Mouse (Mus musculus) subcutaneous adipose tissue, adult 2 months (tissue): ENCODE results near the gene Fads2. TPM values are rescaled to one million over a fixed set of nuclear protein-coding genes. Genes with fewer than 3 reads are reported as not detected.

Source experiments
- polyA plus RNA-seq: library from polyadenylated mRNA; depleted of rRNA; stranded (reverse); fragments of >200 nt; gene quantifications from 2 replicates; pipeline ENCODE4 v1.2.3, GENCODE M21; 2012; ENCODE audit warnings: low replicate concordance; rRNA removed

Gene Fads2
- 27.4 and 79.0 TPM in 2 replicates for polyA plus RNA-seq

GRCm38 (mm10) chr19:10101341-10102053 lies at the start of gene Fads2:
Fads2 (minus strand) TSS chr19:10101746.

GRCm38 (mm10) chr19:10041388-10042148 lies 60.0 kb downstream of the Fads2 start, which contains the start of gene Fads3:
Fads3 (plus strand) TSS chr19:10041569.

Other genes starting within 250 kb of the Fads2 start
- gene Incenp, start 202.2 kb downstream of the Fads2 start, polyA plus RNA-seq: 5.6 and 19.3 TPM in 2 replicates
- 2,651 and 3,085 TPM in 2 replicates for gene Fth1, start 121.1 kb downstream of the Fads2 start, polyA plus RNA-seq
- 1.4 and 2.2 TPM in 2 replicates for gene Best1, start 100.1 kb downstream of the Fads2 start, polyA plus RNA-seq
- 43.1 and 45.3 TPM in 2 replicates for gene Rab3il1, start 100.1 kb downstream of the Fads2 start, polyA plus RNA-seq
- gene Fads3, start 60.2 kb downstream of the Fads2 start, polyA plus RNA-seq: 321 and 1,478 TPM in 2 replicates
- 38.6 and 77.2 TPM in 2 replicates for gene Fads1, start 81.1 kb upstream of the Fads2 start, polyA plus RNA-seq
- 93.3 and 125 TPM in 2 replicates for gene Tmem258, start 102.3 kb upstream of the Fads2 start, polyA plus RNA-seq
- gene Fen1, start 102.4 kb upstream of the Fads2 start, polyA plus RNA-seq: 5.2 and 16.2 TPM in 2 replicates
- gene Myrf, start 139.0 kb upstream of the Fads2 start, polyA plus RNA-seq: 6.1 and 19.3 TPM in 2 replicates
- 13.0 and 13.4 TPM in 2 replicates for gene Dagla, start 203.1 kb upstream of the Fads2 start, polyA plus RNA-seq